Mouse (Mus musculus) forebrain, embryonic 14.5 days (tissue): ENCODE data around the gene Dars. TPM values are rescaled to one million over a fixed set of nuclear protein-coding genes. Genes with fewer than 3 reads are reported as not detected.
"Not testable (repeated sequence)": the region's sequence is repeated elsewhere in the genome, so short reads cannot be mapped to it uniquely, and the experiment has no call there.

Source experiments
- ATAC-seq: fragments of 200-750 bp; cut with Nextera tagmentation; 2 replicates; pipeline ENCODE4 v1.8.0; 2017; ENCODE audit warnings: mild to moderate bottlenecking, moderate library complexity
- DNase-seq: peaks from one replicate; pipeline ENCODE4 v3.0.0-alpha.2; 2015; ENCODE audit warnings: low spot score
- H3K27ac ChIP-seq: fragments of 300-500 bp; sonication (generic); 2 replicates; pipeline ENCODE4 v1.5.1; 2014; ENCODE audit warnings: low read depth, mild to moderate bottlenecking, control low read depth, low read length, moderate library complexity
- H3K27me3 ChIP-seq: fragments of 300-500 bp; sonication (generic); replicated peaks from 2 replicates; pipeline ENCODE4 v1.6.1; 2014; ENCODE audit warnings: low read length, control low read depth, mixed read lengths; ENCODE audit not compliant: control insufficient read depth, insufficient read depth
- H3K36me3 ChIP-seq: fragments of 300-500 bp; sonication (generic); 2 replicates; pipeline ENCODE4 v1.6.1; 2014; ENCODE audit warnings: low read length, control low read depth; ENCODE audit not compliant: control insufficient read depth, insufficient read depth
- H3K4me1 ChIP-seq: fragments of 300-500 bp; sonication (generic); 2 replicates; pipeline ENCODE4 v1.6.1; 2014; ENCODE audit warnings: antibody characterized with exemption, low read length, control low read depth; ENCODE audit not compliant: control insufficient read depth, insufficient read depth
- H3K4me2 ChIP-seq: fragments of 300-500 bp; sonication (generic); 2 replicates; pipeline ENCODE4 v1.6.1; 2014; ENCODE audit warnings: mild to moderate bottlenecking, control low read depth, low read length
- H3K4me3 ChIP-seq: fragments of 300-500 bp; sonication (generic); 2 replicates; pipeline ENCODE4 v1.5.1; 2014; ENCODE audit warnings: low read depth, low read length, control low read depth
- H3K9ac ChIP-seq: fragments of 300-500 bp; sonication (generic); 2 replicates; pipeline ENCODE4 v1.6.1; 2014; ENCODE audit warnings: mild to moderate bottlenecking, low read length, control low read depth, moderate library complexity
- H3K9me3 ChIP-seq: fragments of 300-500 bp; sonication (generic); replicated peaks from 2 replicates; pipeline ENCODE4 v1.6.1; 2016; ENCODE audit warnings: low read length, control low read depth, mixed read lengths; ENCODE audit not compliant: control insufficient read depth
- WGBS: fragments of 180-500 bp; shearing (Covaris S2); extraction: QIAGEN DNeasy Blood & Tissue Kit; methylation state at CpG from one replicate; pipeline ENCODE4 v1.1.7; 2014; 5-methylcytosine and 5-hydroxymethylcytosine counted together
- polyA plus RNA-seq: library from polyadenylated mRNA; unstranded; fragments of >200 nt; fragmentation: Nextera tagmentation; extraction: Ambion mirVana; gene quantifications from 2 replicates; pipeline ENCODE4 v1.2.1, GENCODE M21; 2014

The Dars gene
- polyA plus RNA-seq, 1 experiment from 2014 or later, result 105 TPM

DNA sequence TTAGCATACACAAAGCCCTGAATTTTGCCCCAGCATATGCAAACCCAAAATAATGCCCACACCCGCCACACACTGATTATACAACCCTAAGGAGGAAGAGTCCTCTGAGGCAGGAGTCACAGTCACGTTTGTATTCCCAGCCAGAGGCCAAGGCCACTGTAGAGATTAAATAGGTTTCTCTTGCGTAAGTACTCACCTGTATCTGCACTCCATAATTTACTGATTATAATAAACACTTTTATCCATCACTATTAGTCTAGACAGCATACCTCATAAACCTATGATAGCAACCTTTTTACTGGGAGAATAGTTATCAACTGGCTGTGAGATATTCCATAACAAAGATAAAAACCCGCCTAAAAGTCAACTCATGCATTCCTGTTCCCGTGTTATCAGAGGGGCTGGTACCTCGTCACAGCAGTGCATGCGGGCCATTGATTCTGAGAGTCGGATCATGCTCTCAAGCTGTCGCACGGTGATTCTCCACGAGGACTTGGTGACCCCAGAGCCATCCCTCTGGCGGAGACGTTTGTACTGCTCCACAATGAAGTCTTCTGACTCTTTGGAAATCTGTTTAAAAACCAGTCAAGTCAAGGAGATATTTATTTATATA, 79.4 kb downstream of the Dars start:
- no peak overlapping the region for H3K9ac ChIP-seq
- no peaks in the 10 kb centered on the region for H3K9me3 ChIP-seq
- DNase-seq (no peak), ATAC-seq (no peak)
- H3K4me1 ChIP-seq, result no peaks in the 10 kb centered on the region
- no peaks in the 10 kb centered on the region for H3K27me3 ChIP-seq
- 92% methylated on average over 13 of the region's 13 CpGs for whole genome bisulfite sequencing
- peaks cover 74% of the 10 kb centered on the region for H3K36me3 ChIP-seq
- H3K4me2 ChIP-seq, result no peak overlapping the region
- H3K27ac ChIP-seq, result no peak overlapping the region
- H3K4me3 ChIP-seq, result no peak overlapping the region

DNA sequence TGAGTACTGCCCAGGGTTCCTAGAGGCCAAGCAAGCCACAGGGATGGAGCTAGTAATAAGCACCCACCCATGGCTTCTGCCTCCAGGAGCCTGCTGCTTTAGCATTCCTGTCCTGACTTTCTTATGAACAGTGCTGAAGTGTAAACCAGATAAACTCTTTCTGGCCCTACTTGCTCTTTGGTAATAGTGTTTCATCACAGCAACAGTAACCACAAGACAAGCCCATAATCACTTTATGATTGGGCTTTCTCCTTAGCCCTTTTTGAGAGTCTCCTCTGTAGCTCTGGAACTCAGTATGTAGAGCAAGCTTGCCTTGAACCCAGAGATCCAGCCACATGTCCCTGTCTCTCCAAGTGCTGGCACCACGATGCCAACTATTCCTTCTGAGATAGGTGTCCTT, 86.9 kb downstream of the Dars start:
- Histone ChIP-seq H3K9ac (no peak overlapping the region), H3K36me3 (peaks cover 50% of the 10 kb centered on the region), H3K27me3 (no peaks in the 10 kb centered on the region), H3K4me2 (no peak overlapping the region), H3K4me1 (no peaks in the 10 kb centered on the region), H3K27ac (no peak overlapping the region), H3K9me3 (no peaks in the 10 kb centered on the region), H3K4me3 (no peak overlapping the region)
- DNase-seq (no peak), ATAC-seq (no peak)
- WGBS, result 100% methylated on average over 1 of the region's 1 CpGs

DNA sequence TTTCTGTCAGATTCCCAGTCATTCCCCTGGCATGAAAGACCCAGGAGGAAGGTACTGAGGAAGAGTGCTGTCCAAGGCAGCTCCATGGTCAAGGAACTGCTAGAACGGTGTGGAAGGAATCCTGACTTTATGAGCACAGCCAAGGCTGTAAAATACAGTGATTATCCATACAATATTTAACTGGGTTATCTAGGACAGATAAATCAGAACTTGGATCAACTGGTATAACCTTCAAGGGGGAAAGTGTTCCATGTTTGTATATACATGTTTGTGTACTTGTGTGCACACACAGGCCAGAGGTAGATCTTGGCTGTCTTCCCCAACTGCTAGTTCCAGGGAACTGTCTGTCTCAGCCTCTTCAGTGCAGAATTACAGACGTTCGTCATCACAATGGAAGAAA, 89.0 kb downstream of the Dars start, which contains the start of gene Lct:
Lct (minus strand) TSS at position 101 of the 400 bp plus-strand sequence.
- Histone ChIP-seq H3K4me2 (no peak within 1 kb of the TSS), H3K9ac (no peak within 1 kb of the TSS), H3K36me3 (peaks cover 30% of the 10 kb centered on the region), H3K4me3 (no peak within 1 kb of the TSS), H3K4me1 (no peaks in the 10 kb centered on the region), H3K27ac (no peak within 1 kb of the TSS), H3K27me3 (no peaks in the 10 kb centered on the region), H3K9me3 (no peaks in the 10 kb centered on the region)
- ATAC-seq (no peak), DNase-seq (no peak)
- WGBS, result 73% methylated on average over 3 of the region's 3 CpGs

DNA sequence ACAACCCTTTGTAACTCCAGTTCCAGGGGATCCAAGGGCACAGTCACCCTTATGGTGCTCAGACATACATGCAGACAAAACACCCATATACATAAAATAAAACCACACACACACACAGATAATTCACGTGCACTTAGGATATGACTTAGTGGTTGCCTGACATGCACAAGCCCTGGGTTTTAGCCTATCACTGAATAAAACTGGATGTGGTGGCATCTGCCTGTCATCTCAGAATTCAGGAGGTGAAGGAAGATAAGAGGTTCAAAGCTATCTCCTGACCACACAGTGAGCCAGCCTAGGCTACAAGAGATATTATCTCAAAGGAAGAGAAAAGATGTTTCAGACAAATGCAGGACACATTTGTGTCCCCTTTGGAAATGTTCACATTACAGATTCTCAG, 90.0 kb downstream of the Dars start:
- H3K36me3 ChIP-seq, result peaks cover 19% of the 10 kb centered on the region
- H3K9ac ChIP-seq, result no peak overlapping the region
- H3K27me3 ChIP-seq, result no peaks in the 10 kb centered on the region
- ATAC-seq (no peak), DNase-seq (no peak)
- H3K4me1 ChIP-seq, result no peaks in the 10 kb centered on the region
- no peak overlapping the region for H3K4me2 ChIP-seq
- no peaks in the 10 kb centered on the region for H3K9me3 ChIP-seq
- 87% methylated on average over 1 of the region's 1 CpGs for WGBS
- H3K27ac ChIP-seq, result no peak overlapping the region
- no peak overlapping the region for H3K4me3 ChIP-seq

DNA sequence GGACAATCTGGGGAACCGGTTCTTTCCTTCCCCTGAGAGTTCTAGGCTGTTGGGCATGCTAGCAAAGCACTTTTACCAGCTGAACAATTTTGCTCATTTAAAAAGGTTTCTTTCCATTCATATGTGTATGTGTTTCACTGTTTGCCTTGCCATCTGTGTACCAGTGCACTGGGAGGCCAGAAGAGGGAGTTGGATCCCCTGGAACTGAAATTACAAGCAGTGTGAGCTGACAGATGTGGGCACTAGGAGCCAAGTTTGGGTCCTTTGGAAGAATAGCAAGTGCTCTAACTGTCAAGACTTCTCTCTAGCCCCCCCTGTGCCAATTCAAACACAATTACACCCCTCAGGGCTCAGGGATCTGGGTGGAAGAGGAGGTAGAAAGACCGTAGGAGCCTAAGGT, 92.4 kb downstream of the Dars start:
- 93% methylated on average over 2 of the region's 2 CpGs for WGBS
- peak; percentile 52 for DNase-seq
- ATAC-seq, result no peak
- no peaks in the 10 kb centered on the region for H3K27me3 ChIP-seq
- no peak overlapping the region for H3K4me2 ChIP-seq
- H3K27ac ChIP-seq, result no peak overlapping the region
- no peak overlapping the region for H3K4me3 ChIP-seq
- H3K9me3 ChIP-seq, result no peaks in the 10 kb centered on the region
- H3K36me3 ChIP-seq, result 0 out of 2 replicates have a peak, but pooled peaks cover 8% of the 10 kb centered on the region
- no peaks in the 10 kb centered on the region for H3K4me1 ChIP-seq
- no peak overlapping the region for H3K9ac ChIP-seq

DNA sequence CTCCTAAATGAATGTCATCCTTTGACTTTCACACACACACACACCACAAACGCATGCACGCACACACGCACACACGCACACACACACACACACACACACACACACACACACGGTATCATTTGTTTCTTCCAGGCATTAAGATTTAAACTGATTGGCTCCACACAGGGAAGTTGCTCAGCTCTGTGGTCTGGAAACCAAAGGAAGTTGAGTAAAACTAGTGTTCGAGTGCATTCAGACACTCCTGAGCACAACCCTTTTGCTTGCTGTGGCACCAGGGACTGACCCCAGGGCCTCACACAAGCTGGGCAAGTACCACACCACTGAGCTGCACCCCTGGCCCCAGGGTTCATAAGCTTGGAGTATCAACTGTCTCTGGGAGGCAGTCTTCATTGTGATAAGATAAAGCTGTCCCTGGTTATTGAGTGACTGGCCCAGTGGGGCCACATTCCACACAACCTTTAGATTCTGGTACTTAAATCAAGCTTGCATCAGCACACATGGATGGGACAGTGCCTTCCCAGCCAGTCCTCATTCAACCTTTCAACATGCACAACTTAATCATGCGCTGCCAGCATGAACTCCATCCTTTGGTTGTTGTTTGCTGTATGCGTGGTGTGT, 94.0 kb downstream of the Dars start:
- ATAC-seq, result no peak
- no peaks in the 10 kb centered on the region for H3K27me3 ChIP-seq
- H3K4me2 ChIP-seq, result no peak overlapping the region
- no peaks in the 10 kb centered on the region for H3K9me3 ChIP-seq
- H3K9ac ChIP-seq, result no peak overlapping the region
- no peak for DNase-seq
- H3K27ac ChIP-seq, result no peak overlapping the region
- no peaks in the 10 kb centered on the region for H3K4me1 ChIP-seq
- H3K4me3 ChIP-seq, result no peak overlapping the region
- H3K36me3 ChIP-seq, result 0 out of 2 replicates have a peak, but pooled peaks cover 8% of the 10 kb centered on the region
- WGBS, result 92% methylated on average over 8 of the region's 8 CpGs

DNA sequence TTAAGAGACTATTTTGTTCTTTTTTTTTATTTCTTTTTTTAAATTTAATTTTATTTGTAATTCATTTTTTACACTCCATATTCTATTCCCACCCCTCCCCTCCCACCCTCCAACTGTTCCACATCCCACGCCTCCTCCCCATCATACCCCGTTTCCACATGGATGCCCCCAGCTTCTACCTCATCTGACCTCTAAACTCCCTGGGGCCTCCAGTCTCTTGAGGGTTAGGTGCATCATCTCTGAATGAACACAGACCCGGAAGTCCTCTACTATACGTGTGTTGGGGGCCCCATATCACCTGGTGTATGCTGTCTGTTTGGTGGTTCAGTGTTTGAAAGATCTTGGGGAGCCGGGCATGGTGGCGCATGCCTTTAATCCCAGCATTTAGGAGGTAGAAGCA, 97.9 kb downstream of the Dars start:
- not testable (repeated sequence) for H3K4me1 ChIP-seq, H3K27ac ChIP-seq, H3K9ac ChIP-seq, H3K4me2 ChIP-seq, H3K27me3 ChIP-seq, H3K4me3 ChIP-seq, H3K36me3 ChIP-seq, ATAC-seq, H3K9me3 ChIP-seq, DNase-seq
- WGBS, result 84% methylated on average over 6 of the region's 6 CpGs

DNA sequence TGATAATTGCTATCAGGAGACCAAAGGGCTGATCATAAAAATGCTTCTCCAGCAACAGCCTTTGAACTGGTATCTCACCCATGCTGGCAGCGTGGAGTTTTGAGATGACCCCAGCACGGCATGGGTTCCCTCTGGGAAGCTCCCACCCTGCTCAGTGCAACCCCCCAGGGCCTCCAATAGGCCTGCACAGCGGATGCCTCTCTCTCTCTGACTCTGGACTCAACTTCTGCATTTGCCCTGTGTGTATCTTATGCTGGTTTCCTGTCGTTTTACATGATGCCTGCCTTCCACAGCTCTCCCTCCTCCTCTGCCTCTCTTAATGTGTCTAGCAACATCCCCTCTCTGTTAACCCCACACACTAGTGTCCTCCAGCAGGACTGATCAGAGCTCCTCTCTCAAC, 102.5 kb downstream of the Dars start:
- Histone ChIP-seq H3K4me3 (no peak overlapping the region), H3K4me2 (no peak overlapping the region), H3K36me3 (no peaks in the 10 kb centered on the region), H3K9ac (no peak overlapping the region), H3K9me3 (no peaks in the 10 kb centered on the region), H3K27ac (no peak overlapping the region), H3K27me3 (no peaks in the 10 kb centered on the region), H3K4me1 (no peaks in the 10 kb centered on the region)
- ATAC-seq (no peak), DNase-seq (no peak)
- whole genome bisulfite sequencing, result 72% methylated on average over 4 of the region's 4 CpGs
